Mouse (Mus musculus) G1E-ER4 (cell line): ENCODE measurements around the gene Anks3. TPM values are rescaled to one million over a fixed set of nuclear protein-coding genes. Genes with fewer than 3 reads are reported as not detected.

ENCODE experiments used
- GATA1 ChIP-seq: IDR thresholded peaks from one replicate; pipeline ENCODE4 v1.8.0; 2012; ENCODE audit warnings: low read length, inconsistent platforms
- polyA plus RNA-seq: library from polyadenylated mRNA; stranded (reverse); fragments of >175 nt; gene quantifications from 2 replicates; pipeline ENCODE4 v1.2.3, GENCODE M21; 2012

Gene Anks3
- polyA plus RNA-seq, 1 experiment: 23.5 TPM

GRCm38 (mm10) chr16:4915931-4916330, 48.1 kb downstream of the Anks3 start:
- TF ChIP-seq GATA1: no peak

- TF ChIP-seq GATA1: no peak
Observed at GRCm38 (mm10) chr16:4913783-4914735, 49.9 kb downstream of the Anks3 start.

GRCm38 (mm10) chr16:4912907-4913782, 50.9 kb downstream of the Anks3 start:
- TF ChIP-seq GATA1: no peak

GRCm38 (mm10) chr16:4912074-4912648, 51.8 kb downstream of the Anks3 start:
- no peak for TF ChIP-seq GATA1

GRCm38 (mm10) chr16:4910758-4911157, 53.2 kb downstream of the Anks3 start:
- TF ChIP-seq GATA1: no peak

GRCm38 (mm10) chr16:4909745-4910144, 54.3 kb downstream of the Anks3 start:
- no peak for TF ChIP-seq GATA1

GRCm38 (mm10) chr16:4907972-4908371, 56.0 kb downstream of the Anks3 start:
- no peak for TF ChIP-seq GATA1

GRCm38 (mm10) chr16:4907386-4907785, 56.6 kb downstream of the Anks3 start:
- TF ChIP-seq GATA1: no peak

- TF ChIP-seq GATA1: no peak
Observed at GRCm38 (mm10) chr16:4906559-4906958, 57.4 kb downstream of the Anks3 start.

GRCm38 (mm10) chr16:4905591-4905990, 58.4 kb downstream of the Anks3 start:
- TF ChIP-seq GATA1: no peak

GRCm38 (mm10) chr16:4904878-4905277, 59.1 kb downstream of the Anks3 start:
- no peak for TF ChIP-seq GATA1

- no peak for TF ChIP-seq GATA1
Observed at GRCm38 (mm10) chr16:4903491-4904102, 60.4 kb downstream of the Anks3 start.

- no peak for TF ChIP-seq GATA1
Observed at GRCm38 (mm10) chr16:4902390-4902789, 61.6 kb downstream of the Anks3 start.

GRCm38 (mm10) chr16:4901167-4901566, 62.8 kb downstream of the Anks3 start:
- no peak for TF ChIP-seq GATA1

- TF ChIP-seq GATA1: no peak
Observed at GRCm38 (mm10) chr16:4899711-4900110, 64.3 kb downstream of the Anks3 start.
